Mouse (Mus musculus): ENCODE results near the gene Inka1. TPM values are rescaled to one million over a fixed set of nuclear protein-coding genes. Genes with fewer than 3 reads are reported as not detected.

Gene Inka1
- total and polyA plus RNA-seq, 3 experiments, result 60.7 to 65.3 TPM; not detected in 1

GRCm38 (mm10) chr9:107964681-107965080 lies 21.0 kb downstream of the Inka1 start:
- no peaks in the 10 kb centered on the region for H3K79me2 ChIP-seq (ENCODE audit: control insufficient read depth, insufficient read depth, low read length, poor library complexity)
- H3K9ac ChIP-seq (ENCODE audit: control insufficient read depth, low read depth, low read length, poor library complexity, severe bottlenecking), result no peak overlapping the region
- no peaks in the 10 kb centered on the region for H3K9me3 ChIP-seq (replicated peaks; ENCODE audit: insufficient read depth, low read length)
- TF ChIP-seq E2F4 (IDR thresholded peaks at IDR 0.05; ENCODE audit: borderline replicate concordance, low read depth, low read length) (no peak), MYC (IDR thresholded peaks at IDR 0.05; ENCODE audit: low read depth, low read length) (0 out of 2 replicates have a peak, but pooled peaks have one; percentile 32), KAT2A (conservative IDR thresholded peaks at IDR 0.05; ENCODE audit: low read depth, low read length) (no peak)
- DNase-seq (ENCODE audit: low read depth, low spot score), result no peak
- H3K36me3 ChIP-seq (ENCODE audit: control insufficient read depth in 1 of 2, insufficient read depth in 2 of 2, low read length in 2 of 2), result peaks cover 0 to 10% of the 10 kb centered on the region in 2 experiments; a peak in 2 of 4 replicates
- no peak overlapping the region for H3K27ac ChIP-seq (ENCODE audit: control insufficient read depth, low read depth, low read length)
- H3K27me3 ChIP-seq (ENCODE audit: control insufficient read depth in 1 of 2, insufficient read depth in 2 of 2, low read length in 2 of 2), result no peaks in the 10 kb centered on the region
- no peak overlapping the region for H3K4me3 ChIP-seq (ENCODE audit: control insufficient read depth in 1 of 2, insufficient read depth in 1 of 2, low read depth in 2 of 2, low read length in 2 of 2)
- no peaks in the 10 kb centered on the region for H3K4me1 ChIP-seq (ENCODE audit: control insufficient read depth in 1 of 2, insufficient read depth in 2 of 2, low read length in 2 of 2)

- Histone ChIP-seq H3K79me2 (ENCODE audit: control insufficient read depth, insufficient read depth, low read length, poor library complexity) (no peaks in the 10 kb centered on the region), H3K9me3 (replicated peaks; ENCODE audit: insufficient read depth, low read length) (no peaks in the 10 kb centered on the region), H3K27ac (ENCODE audit: control insufficient read depth, low read depth, low read length) (no peak overlapping the region), H3K4me3 (ENCODE audit: control insufficient read depth in 1 of 2, insufficient read depth in 1 of 2, low read depth in 2 of 2, low read length in 2 of 2) (no peak overlapping the region), H3K27me3 (ENCODE audit: control insufficient read depth in 1 of 2, insufficient read depth in 2 of 2, low read length in 2 of 2) (no peaks in the 10 kb centered on the region), H3K4me1 (ENCODE audit: control insufficient read depth in 1 of 2, insufficient read depth in 2 of 2, low read length in 2 of 2) (no peaks in the 10 kb centered on the region), H3K36me3 (ENCODE audit: control insufficient read depth in 1 of 2, insufficient read depth in 2 of 2, low read length in 2 of 2) (peaks cover 0 to 12% of the 10 kb centered on the region in 2 experiments; a peak in 2 of 4 replicates), H3K9ac (ENCODE audit: control insufficient read depth, low read depth, low read length, poor library complexity, severe bottlenecking) (no peak overlapping the region)
- DNase-seq (ENCODE audit: low read depth, low spot score), result peak; percentile 83
- TF ChIP-seq KAT2A (conservative IDR thresholded peaks at IDR 0.05; ENCODE audit: low read depth, low read length), result no peak
- no peak for TF ChIP-seq UBTF (IDR thresholded peaks at IDR 0.05; ENCODE audit: borderline replicate concordance, insufficient read depth, low read depth, low read length)
- no peak for TF ChIP-seq BHLHE40 (IDR thresholded peaks at IDR 0.05; ENCODE audit: borderline replicate concordance, low read depth, low read length)
- TF ChIP-seq POLR2AphosphoS5 (IDR thresholded peaks at IDR 0.05; ENCODE audit: borderline replicate concordance, low read depth, low read length), result no peak
- TF ChIP-seq SIN3A (IDR thresholded peaks at IDR 0.05; ENCODE audit: low read length), result peak; percentile 62; the same call in 1 of the 2 replicates
- no peak for TF ChIP-seq MAX (IDR thresholded peaks at IDR 0.05; ENCODE audit: low read length)
- TF ChIP-seq ZKSCAN1 (IDR thresholded peaks at IDR 0.05; ENCODE audit: low read depth, low read length), result no peak
- peak; percentile 98 for TF ChIP-seq ZC3H11A (IDR thresholded peaks at IDR 0.05; ENCODE audit: low read depth, low read length)
- TF ChIP-seq CTCF (IDR thresholded peaks at IDR 0.05 in 2 of 3, conservative IDR thresholded peaks at IDR 0.05 in 1 of 3; ENCODE audit: control insufficient read depth in 1 of 3, insufficient read depth in 1 of 3, low read depth in 2 of 3, low read length in 3 of 3, poor library complexity in 1 of 3, severe bottlenecking in 1 of 3), result peak; percentile 94 to 96 (median 95)
- TF ChIP-seq USF1 (IDR thresholded peaks at IDR 0.05; ENCODE audit: low read depth, low read length), result no peak
- 0 out of 2 replicates have a peak, but pooled peaks have one; percentile 26 for TF ChIP-seq HCFC1 (IDR thresholded peaks at IDR 0.05; ENCODE audit: low read depth, low read length)
- TF ChIP-seq MXI1 (IDR thresholded peaks at IDR 0.05; ENCODE audit: low read depth, low read length), result peak; percentile 48
- peak; percentile 97 for TF ChIP-seq SMC3 (IDR thresholded peaks at IDR 0.05; ENCODE audit: low read depth, low read length)
- TF ChIP-seq RAD21 (IDR thresholded peaks at IDR 0.05; ENCODE audit: low read depth, low read length), result peak; percentile 96
Observed at GRCm38 (mm10) chr9:107963700-107964099, 22.0 kb downstream of the Inka1 start.
